Mouse (Mus musculus) ES-Bruce4 (cell line): ENCODE results near the gene Atn1.

ENCODE experiments used
- CTCF ChIP-seq: IDR thresholded peaks from one replicate; pipeline ENCODE4 v1.8.1; 2011; ENCODE audit warnings: low read depth, low read length
- EP300 ChIP-seq: IDR thresholded peaks from 2 replicates; pipeline ENCODE4 v1.6.1; 2011; ENCODE audit warnings: low read depth, low read length; ENCODE audit not compliant: insufficient read depth
- POLR2A ChIP-seq: IDR thresholded peaks from one replicate; pipeline ENCODE4 v1.8.1; 2011; ENCODE audit warnings: low read length; ENCODE audit not compliant: insufficient read depth

GRCm38 (mm10) chr6:124729850-124730705, 26.2 kb downstream of the Atn1 start:
- no peak for TF ChIP-seq CTCF
- TF ChIP-seq EP300, result no peak
- no peak for TF ChIP-seq POLR2A
